Mouse (Mus musculus) ES-E14 (cell line): ENCODE measurements at regions not wholly inside any gene's neighbourhood (a gene's known extent, or its start where the extent isn't known, plus 50 kb on each side); places are given as distances from the start of the nearest gene placed in this dataset.

Experiments used
- CHD2 ChIP-seq: IDR thresholded peaks from 2 replicates; pipeline ENCODE4 v1.6.1; 2014; ENCODE audit warnings: mild to moderate bottlenecking, low read depth, low read length, inconsistent platforms
- MAFK ChIP-seq: IDR thresholded peaks from 2 replicates; pipeline ENCODE4 v1.6.1; 2014; ENCODE audit warnings: mild to moderate bottlenecking, low read depth, low read length, inconsistent platforms; ENCODE audit not compliant: insufficient read depth
- ZC3H11A ChIP-seq: IDR thresholded peaks from 2 replicates; pipeline ENCODE4 v1.6.1; 2012; ENCODE audit warnings: low read depth, mild to moderate bottlenecking, inconsistent platforms, low read length, borderline replicate concordance

GRCm38 (mm10) chr17:47975281-47976060 lies 51.0 kb upstream of the Foxp4 start:
- no peak for TF ChIP-seq CHD2
- TF ChIP-seq ZC3H11A, result no peak
- TF ChIP-seq MAFK, result no peak
